Mouse (Mus musculus): ENCODE measurements at regions not wholly inside any gene's neighbourhood (a gene's known extent, or its start where the extent isn't known, plus 50 kb on each side); places are given as distances from the start of the nearest gene placed in this dataset.

GRCm38 (mm10) chr9:47938941-47939710 lies 222.7 kb upstream of the Nxpe4 start:
- Histone ChIP-seq H3K27ac (replicated peaks; ENCODE audit: low read depth, low read length) (no peak overlapping the region), H3K36me3 (ENCODE audit: control insufficient read depth, insufficient read depth, low read length) (no peaks in the 10 kb centered on the region), H3K4me3 (replicated peaks; ENCODE audit: low read length) (no peak overlapping the region), H3K9me3 (ENCODE audit: control insufficient read depth, low read length) (no peaks in the 10 kb centered on the region), H3K4me2 (replicated peaks; ENCODE audit: low read depth, low read length, severe bottlenecking) (no peak overlapping the region), H3K4me1 (ENCODE audit: control insufficient read depth, insufficient read depth, low read length) (no peaks in the 10 kb centered on the region), H3K27me3 (ENCODE audit: control insufficient read depth, insufficient read depth, low read length) (no peaks in the 10 kb centered on the region), H3K9ac (ENCODE audit: low read depth, low read length, severe bottlenecking) (no peak overlapping the region)
- ATAC-seq (ENCODE audit: low FRiP score, low read depth) (no peak), DNase-seq (ENCODE audit: low spot score) (no peak)
- 73% methylated on average over 14 of the region's 14 CpGs for whole genome bisulfite sequencing
- TF ChIP-seq POLR2A (IDR thresholded peaks at IDR 0.05; ENCODE audit: borderline replicate concordance, extremely low read depth, insufficient read depth, insufficient read length) = no peak

GRCm38 (mm10) chr9:47942761-47943583 lies 218.9 kb upstream of the Nxpe4 start:
- 64% methylated on average over 11 of the region's 11 CpGs for WGBS
- Histone ChIP-seq H3K36me3 (ENCODE audit: control insufficient read depth, insufficient read depth, low read length) (no peaks in the 10 kb centered on the region), H3K27ac (replicated peaks; ENCODE audit: low read depth, low read length) (no peak overlapping the region), H3K4me2 (replicated peaks; ENCODE audit: low read depth, low read length, severe bottlenecking) (no peak overlapping the region), H3K9me3 (ENCODE audit: control insufficient read depth, low read length) (no peaks in the 10 kb centered on the region), H3K9ac (ENCODE audit: low read depth, low read length, severe bottlenecking) (no peak overlapping the region), H3K4me3 (replicated peaks; ENCODE audit: low read length) (no peak overlapping the region), H3K4me1 (ENCODE audit: control insufficient read depth, insufficient read depth, low read length) (no peaks in the 10 kb centered on the region), H3K27me3 (ENCODE audit: control insufficient read depth, insufficient read depth, low read length) (no peaks in the 10 kb centered on the region)
- no peak for DNase-seq (ENCODE audit: low spot score)
- no peak for TF ChIP-seq POLR2A (IDR thresholded peaks at IDR 0.05; ENCODE audit: borderline replicate concordance, extremely low read depth, insufficient read depth, insufficient read length)
- no peak for ATAC-seq (ENCODE audit: low FRiP score, low read depth)

GRCm38 (mm10) chr9:47946226-47946625 lies 215.6 kb upstream of the Nxpe4 start:
- 80% methylated on average over 7 of the region's 7 CpGs for WGBS
- Histone ChIP-seq H3K36me3 (ENCODE audit: control insufficient read depth, insufficient read depth, low read length) (no peaks in the 10 kb centered on the region), H3K9ac (ENCODE audit: low read depth, low read length, severe bottlenecking) (no peak overlapping the region), H3K4me1 (ENCODE audit: control insufficient read depth, insufficient read depth, low read length) (peaks cover 7% of the 10 kb centered on the region), H3K4me2 (replicated peaks; ENCODE audit: low read depth, low read length, severe bottlenecking) (no peak overlapping the region), H3K27me3 (ENCODE audit: control insufficient read depth, insufficient read depth, low read length) (no peaks in the 10 kb centered on the region), H3K27ac (replicated peaks; ENCODE audit: low read depth, low read length) (no peak overlapping the region), H3K9me3 (ENCODE audit: control insufficient read depth, low read length) (no peaks in the 10 kb centered on the region), H3K4me3 (replicated peaks; ENCODE audit: low read length) (no peak overlapping the region)
- DNase-seq (ENCODE audit: low spot score) (no peak), ATAC-seq (ENCODE audit: low FRiP score, low read depth) (no peak)
- no peak for TF ChIP-seq POLR2A (IDR thresholded peaks at IDR 0.05; ENCODE audit: borderline replicate concordance, extremely low read depth, insufficient read depth, insufficient read length)

DNA sequence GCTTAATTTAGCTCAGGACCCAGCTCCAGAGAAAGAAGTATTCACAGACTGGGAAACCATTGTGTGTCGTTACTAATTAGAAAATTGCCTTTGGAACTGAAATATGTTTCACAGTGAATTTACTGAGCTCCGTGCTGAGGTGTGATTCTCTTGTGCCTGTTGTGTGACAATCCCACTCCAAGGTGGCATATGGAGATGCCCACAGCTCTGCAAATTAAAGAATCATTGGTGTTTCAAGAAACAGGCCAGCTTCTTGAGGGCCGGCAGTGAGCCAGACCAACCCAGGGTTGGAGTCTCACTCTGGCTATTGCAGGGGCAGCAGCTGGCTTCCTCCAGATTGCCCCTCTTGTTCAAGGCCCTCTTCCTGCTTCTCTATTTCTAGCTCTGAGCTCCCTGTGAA lies 203.9 kb upstream of the Nxpe4 start:
- Histone ChIP-seq H3K9me3 (ENCODE audit: control insufficient read depth, low read length) (peaks cover 3% of the 10 kb centered on the region; the same call in 1 of the 2 replicates), H3K27ac (replicated peaks; ENCODE audit: low read depth, low read length) (no peak overlapping the region), H3K36me3 (ENCODE audit: control insufficient read depth, insufficient read depth, low read length) (no peaks in the 10 kb centered on the region), H3K4me3 (replicated peaks; ENCODE audit: low read length) (no peak overlapping the region), H3K4me2 (replicated peaks; ENCODE audit: low read depth, low read length, severe bottlenecking) (no peak overlapping the region), H3K4me1 (ENCODE audit: control insufficient read depth, insufficient read depth, low read length) (peaks cover 7% of the 10 kb centered on the region), H3K27me3 (ENCODE audit: control insufficient read depth, insufficient read depth, low read length) (no peaks in the 10 kb centered on the region), H3K9ac (ENCODE audit: low read depth, low read length, severe bottlenecking) (no peak overlapping the region)
- 62% methylated on average over 3 of the region's 3 CpGs for WGBS
- ATAC-seq (ENCODE audit: low FRiP score, low read depth) (no peak), DNase-seq (ENCODE audit: low spot score) (no peak)
- no peak for TF ChIP-seq POLR2A (IDR thresholded peaks at IDR 0.05; ENCODE audit: borderline replicate concordance, extremely low read depth, insufficient read depth, insufficient read length)

GRCm38 (mm10) chr9:47958861-47959260 lies 203.0 kb upstream of the Nxpe4 start:
- Histone ChIP-seq H3K4me1 (ENCODE audit: control insufficient read depth, insufficient read depth, low read length) (peaks cover 12% of the 10 kb centered on the region), H3K9me3 (ENCODE audit: control insufficient read depth, low read length) (no peaks in the 10 kb centered on the region), H3K36me3 (ENCODE audit: control insufficient read depth, insufficient read depth, low read length) (no peaks in the 10 kb centered on the region), H3K27ac (replicated peaks; ENCODE audit: low read depth, low read length) (no peak overlapping the region), H3K27me3 (ENCODE audit: control insufficient read depth, insufficient read depth, low read length) (no peaks in the 10 kb centered on the region), H3K4me2 (replicated peaks; ENCODE audit: low read depth, low read length, severe bottlenecking) (no peak overlapping the region), H3K4me3 (replicated peaks; ENCODE audit: low read length) (no peak overlapping the region), H3K9ac (ENCODE audit: low read depth, low read length, severe bottlenecking) (no peak overlapping the region)
- WGBS = 91% methylated on average over 6 of the region's 6 CpGs
- ATAC-seq (ENCODE audit: low FRiP score, low read depth) (no peak), DNase-seq (ENCODE audit: low spot score) (no peak)
- no peak for TF ChIP-seq POLR2A (IDR thresholded peaks at IDR 0.05; ENCODE audit: borderline replicate concordance, extremely low read depth, insufficient read depth, insufficient read length)
